Mouse (Mus musculus) bone marrow, adult 2 months (tissue): ENCODE measurements around the gene 4933427D14Rik.

Source experiments
- CTCF ChIP-seq: fragments of 200-500 bp; IDR thresholded peaks from 2 replicates; pipeline ENCODE4 v1.5.1; 2011; ENCODE audit warnings: low read length, control low read depth; ENCODE audit not compliant: control insufficient read depth, insufficient read depth
- POLR2A ChIP-seq: fragments of 200-500 bp; IDR thresholded peaks from 2 replicates; pipeline ENCODE4 v1.6.1; 2011; ENCODE audit warnings: low read depth, mild to moderate bottlenecking, control low read depth, low read length, borderline replicate concordance; ENCODE audit not compliant: control insufficient read depth

GRCm38 (mm10) chr11:72232068-72232467, 24.8 kb upstream of the 4933427D14Rik start:
- TF ChIP-seq CTCF (no peak), POLR2A (no peak)
